Mouse (Mus musculus) urinary bladder, postnatal 14 days (tissue): ENCODE data around the gene Fbxo2.
"Not testable (repeated sequence)": the region's sequence is repeated elsewhere in the genome, so short reads cannot be mapped to it uniquely, and the experiment has no call there.

Experiments used
- DNase-seq: peaks from one replicate; pipeline ENCODE4 v3.0.0; 2021; ENCODE audit warnings: low spot score

The Fbxo2 gene

DNA sequence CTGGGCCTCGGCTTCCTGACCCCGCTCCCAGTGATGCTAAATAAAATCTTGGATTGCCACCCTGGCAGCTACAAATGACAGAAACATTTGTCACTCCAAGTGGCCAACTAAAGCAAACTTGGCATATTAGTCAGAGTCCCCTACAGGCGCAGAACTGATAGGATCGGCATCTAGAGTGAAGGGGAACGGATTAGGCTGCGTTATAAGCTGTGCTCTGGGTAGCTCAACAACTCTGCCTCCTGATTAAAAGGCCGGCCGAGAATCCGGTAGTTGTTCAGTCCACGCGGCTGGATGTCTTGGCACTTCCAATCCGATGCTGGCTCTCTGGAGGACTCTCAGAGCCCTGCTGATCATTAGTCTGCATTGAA lies 14.1 kb downstream of the Fbxo2 start:
- no peak for DNase-seq

DNA sequence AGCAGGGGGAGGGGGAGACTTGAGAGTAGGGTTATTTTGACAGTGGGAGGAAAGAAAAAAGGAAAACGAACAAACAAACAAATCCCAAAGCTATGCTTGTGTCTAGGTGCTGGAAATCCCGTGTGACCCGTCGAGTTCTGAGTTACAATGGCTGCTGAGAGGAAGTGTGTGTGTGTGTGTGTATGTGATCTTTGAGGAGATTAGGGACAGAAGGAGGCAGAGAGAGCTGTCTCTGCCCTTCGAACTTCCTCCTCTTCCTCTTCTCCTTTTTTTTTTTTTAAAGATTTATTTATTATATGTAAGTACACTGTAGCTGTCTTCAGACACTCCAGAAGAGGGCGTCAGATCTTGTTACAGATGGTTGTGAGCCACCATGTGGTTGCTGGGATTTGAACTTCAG lies 16.2 kb downstream of the Fbxo2 start:
- not testable (repeated sequence) for DNase-seq

DNA sequence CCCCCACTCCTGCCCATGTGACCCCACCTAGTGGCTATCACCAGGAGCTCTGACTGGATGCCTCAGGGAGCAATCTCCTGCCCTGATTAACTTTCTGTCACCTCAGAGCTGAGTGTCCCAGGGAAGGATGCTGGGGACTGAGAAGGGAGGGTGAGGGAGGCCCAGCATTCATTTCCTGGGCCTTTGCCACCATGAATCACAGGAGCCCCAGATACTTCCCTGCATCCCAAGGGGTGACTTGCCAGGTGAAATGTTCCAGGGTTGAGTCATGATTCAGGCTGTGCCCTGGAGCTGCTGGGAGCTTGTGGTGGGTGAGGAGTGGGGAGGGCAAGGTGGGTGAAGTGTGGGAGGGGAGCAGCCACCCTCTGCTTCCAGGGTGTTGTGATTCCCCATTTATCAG lies 17.3 kb downstream of the Fbxo2 start:
- DNase-seq: no peak

DNA sequence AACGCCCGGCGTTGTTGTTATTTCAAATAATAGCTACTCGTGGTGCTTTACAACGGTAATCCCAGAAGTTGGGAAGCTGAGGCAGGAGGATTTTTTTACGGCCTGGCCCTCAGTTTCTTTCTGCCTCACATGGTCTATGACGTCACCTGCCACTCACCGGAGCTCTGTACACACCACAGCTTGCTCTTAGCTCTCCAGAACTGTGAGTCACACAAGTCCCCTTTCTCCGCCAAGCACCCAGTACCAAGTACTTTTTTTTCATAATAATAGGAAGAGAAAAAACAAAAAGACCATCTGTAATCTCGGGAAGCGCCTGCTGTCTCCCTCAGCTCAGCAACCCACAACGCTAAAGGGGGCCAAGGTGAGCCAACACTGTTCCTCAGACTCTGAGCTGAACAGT lies 21.1 kb downstream of the Fbxo2 start:
- DNase-seq: no peak

DNA sequence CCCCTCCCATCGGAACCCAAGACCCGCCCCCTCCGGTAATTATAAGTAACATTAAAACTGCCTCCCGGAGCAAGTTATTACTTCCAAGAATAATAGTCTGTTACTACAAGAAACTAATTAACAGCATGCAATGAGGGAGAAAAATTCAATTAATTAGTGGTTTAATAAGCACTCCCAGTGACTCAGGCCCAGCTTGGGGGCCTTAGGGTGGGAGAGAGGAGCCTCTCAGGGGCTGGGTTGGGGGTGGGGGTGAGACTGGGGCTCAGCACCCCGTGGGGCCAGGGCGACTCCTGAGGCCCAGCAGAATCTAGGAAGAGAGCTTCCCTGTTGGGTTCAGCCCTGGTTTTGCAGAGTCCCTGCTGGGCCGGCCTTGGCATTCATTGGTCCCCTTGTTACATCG lies 21.9 kb downstream of the Fbxo2 start:
- DNase-seq: no peak

DNA sequence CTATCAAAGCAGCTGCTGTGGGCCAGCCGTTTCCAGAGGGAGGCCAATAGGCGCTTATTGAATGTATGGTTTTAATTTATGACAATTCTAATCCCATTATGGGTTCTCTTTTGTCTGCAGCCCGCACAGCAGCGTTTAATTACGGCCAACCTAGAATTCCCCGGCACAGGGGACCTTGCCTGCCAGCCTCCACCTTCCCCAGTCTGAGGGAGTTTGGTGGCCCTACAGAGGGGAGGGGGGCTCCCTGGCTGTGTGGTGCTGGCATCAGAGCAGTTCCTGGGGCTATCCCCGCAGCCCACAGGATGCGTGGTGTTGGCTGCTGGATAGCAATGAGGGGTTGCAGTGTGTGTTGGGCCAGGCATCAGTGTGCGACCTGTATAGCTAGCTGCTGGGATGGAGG lies 24.1 kb downstream of the Fbxo2 start:
- DNase-seq: no peak

DNA sequence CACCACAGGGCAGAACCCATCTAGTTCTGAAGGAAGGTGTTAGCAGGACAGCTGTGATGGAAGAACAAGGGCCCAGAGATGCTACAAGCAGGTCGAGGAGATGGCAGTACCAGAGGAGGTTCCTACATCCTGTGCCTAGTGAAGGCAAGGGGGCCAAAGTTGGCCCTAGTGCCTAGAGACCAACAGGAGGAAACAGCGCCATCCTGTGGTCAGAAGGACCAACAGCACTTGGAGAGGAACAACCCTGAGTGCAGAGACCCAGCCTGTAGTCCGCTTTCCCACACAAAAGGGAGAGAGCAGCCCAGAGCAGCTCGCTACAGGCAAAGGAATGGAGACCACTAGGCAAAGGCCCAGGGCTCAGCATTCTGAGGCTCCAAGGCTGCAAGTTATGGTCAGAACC lies 25.4 kb downstream of the Fbxo2 start:
- DNase-seq: no peak

DNA sequence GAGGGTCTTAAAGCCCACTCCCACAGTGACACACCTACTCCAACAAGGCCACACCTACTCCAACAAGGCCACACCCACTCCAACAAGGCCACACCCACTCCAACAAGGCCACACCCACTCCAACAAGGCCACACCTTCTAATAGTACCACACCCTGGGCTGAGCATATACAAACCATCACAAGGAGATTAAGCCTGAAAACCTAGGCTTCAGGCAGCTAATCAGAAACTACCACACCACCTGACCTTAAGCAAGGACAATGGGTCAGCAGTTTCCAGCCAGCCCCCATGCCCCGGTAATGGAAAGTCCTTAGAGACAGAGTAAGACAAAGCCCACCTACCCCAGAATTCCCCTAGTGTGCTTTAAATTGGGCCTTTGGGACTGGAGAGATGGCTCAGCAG lies 28.3 kb downstream of the Fbxo2 start:
- not testable (repeated sequence) for DNase-seq

DNA sequence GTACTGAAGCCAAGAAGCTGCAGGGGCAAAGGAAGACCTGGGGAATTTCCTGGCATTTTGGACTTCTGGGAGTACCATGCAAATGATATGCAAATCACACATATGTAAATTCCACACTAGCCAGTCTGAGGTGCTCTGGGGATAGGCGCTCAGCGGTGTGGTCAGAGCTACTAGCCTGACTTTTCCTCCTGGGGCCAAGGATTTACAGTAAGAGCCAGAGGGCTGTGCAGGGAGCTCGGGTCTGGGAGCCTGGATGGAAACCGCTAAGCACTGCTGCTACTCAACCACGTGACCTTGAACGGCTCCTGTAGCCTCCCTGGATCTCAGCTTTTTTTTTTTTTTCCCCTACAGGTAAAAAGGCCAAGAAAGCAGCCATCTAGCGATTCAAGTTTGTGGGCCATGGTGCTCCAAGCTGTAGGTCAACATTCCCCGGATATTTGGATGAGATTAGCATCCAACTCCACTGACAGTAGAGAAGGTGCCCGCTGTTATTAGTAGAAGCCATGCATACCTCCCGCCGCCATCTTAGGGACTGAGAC lies 32.4 kb downstream of the Fbxo2 start:
- DNase-seq: no peak

DNA sequence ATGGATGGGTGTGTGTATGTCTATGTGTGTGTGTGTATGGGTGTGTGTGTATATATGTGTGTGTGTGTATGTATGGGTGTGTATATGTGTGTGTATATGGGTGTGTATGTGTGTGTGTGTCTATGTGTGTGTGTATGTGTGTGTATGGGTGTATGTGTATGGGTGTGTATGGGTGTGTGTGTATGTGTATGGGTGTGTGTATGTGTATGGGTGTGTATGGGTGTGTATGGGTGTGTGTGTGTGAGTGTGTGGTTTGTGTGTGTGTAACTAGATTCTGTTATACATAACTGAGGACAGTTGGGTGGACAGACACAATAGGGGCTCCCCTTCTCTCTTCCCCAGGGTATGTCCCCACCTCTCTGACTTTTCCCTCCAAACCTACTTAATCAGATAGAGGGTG lies 34.0 kb downstream of the Fbxo2 start:
- DNase-seq: no peak

DNA sequence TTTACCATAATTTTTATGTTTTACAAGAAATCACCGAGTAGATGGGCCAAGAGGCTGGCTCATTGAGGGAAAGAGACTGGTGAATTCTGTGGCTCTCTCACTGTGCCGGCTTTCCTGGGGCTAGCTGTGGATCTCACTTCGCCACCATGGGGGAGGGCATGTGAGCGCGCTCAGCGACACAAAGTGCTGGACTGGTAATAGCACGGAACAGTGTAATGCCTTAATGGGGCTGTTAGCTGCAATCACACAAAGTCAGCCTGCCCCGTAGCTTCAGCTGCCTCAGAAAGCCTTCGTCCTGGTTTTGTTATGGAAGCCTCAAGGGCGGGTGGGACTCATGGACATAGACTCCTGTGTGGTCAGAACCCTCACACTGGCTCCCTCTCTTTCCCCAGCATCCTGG lies 38.3 kb downstream of the Fbxo2 start:
- no peak for DNase-seq

DNA sequence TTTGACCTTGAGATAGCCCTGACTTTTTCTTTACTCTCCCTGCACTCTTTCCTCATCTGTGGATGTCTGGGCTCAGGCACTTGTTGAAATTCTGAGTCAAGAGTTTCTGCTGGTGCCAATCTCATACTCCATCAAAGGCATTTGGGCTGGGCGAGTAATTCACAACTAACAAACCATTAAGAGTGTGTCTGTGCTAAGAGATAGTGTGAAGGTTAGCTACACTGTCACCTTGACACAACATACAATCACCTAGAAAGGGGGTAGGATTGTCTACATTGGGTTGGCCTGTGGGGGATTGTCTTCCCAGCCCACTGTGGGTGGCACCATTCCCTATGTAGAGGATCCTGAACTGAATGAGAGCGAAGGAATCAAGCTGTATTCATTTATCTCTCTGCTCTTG lies 43.1 kb downstream of the Fbxo2 start:
- no peak for DNase-seq

DNA sequence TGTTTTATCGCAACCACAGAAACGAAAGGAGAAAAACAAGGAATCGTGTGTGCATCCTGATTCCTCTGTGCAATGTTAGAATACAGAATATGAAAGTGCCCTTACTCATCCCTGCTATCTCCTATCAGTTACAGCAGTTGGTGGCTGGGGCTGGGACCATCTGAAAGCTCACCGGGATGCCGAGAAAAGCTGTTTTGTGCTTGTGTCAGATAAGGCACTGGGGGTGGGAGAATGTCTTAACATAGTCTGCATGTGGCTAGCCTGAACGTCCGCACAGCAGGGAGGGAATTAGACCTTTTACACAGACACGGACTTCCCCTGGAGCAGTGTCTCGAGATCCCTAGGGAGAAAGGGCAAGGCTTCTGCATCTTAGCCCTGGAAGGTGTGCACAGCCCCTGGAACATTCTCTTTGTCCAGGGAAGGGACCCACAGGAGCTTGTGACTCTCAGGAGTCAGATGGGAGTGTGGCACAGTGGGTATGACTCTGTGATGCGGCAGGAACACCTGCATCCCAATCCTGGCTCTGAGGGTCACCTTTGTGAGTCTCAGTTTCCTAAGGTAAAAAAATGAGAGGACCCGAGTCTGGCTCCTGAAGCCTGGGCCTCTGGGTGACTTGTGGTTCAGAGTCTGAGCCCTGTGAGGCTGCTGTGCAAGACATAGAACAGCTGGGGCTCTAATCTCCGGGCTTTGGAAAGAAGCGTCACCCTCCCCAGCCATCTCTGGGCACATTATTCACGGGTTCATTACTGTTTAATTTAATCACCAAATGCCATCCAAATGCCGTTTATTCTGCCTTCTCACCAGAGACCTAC lies 43.8 kb downstream of the Fbxo2 start:
- DNase-seq: no peak

DNA sequence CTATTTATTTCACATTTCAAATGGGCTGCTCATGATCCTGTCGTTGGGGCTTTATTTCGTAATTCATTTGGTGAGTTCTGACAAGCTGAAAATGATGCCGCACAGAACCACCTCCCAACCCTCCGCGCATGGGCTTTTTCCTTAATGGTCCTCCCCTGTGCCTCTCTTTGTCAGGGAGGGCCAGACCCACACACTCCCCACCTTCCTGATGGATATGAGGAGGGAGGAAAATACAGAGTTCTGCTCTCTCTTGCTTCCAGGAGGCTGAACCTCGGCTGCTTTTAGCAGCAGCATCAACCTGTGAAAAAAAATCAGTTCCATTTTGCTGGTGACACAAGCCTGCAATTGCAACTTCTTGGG lies 44.4 kb downstream of the Fbxo2 start:
- no peak for DNase-seq

DNA sequence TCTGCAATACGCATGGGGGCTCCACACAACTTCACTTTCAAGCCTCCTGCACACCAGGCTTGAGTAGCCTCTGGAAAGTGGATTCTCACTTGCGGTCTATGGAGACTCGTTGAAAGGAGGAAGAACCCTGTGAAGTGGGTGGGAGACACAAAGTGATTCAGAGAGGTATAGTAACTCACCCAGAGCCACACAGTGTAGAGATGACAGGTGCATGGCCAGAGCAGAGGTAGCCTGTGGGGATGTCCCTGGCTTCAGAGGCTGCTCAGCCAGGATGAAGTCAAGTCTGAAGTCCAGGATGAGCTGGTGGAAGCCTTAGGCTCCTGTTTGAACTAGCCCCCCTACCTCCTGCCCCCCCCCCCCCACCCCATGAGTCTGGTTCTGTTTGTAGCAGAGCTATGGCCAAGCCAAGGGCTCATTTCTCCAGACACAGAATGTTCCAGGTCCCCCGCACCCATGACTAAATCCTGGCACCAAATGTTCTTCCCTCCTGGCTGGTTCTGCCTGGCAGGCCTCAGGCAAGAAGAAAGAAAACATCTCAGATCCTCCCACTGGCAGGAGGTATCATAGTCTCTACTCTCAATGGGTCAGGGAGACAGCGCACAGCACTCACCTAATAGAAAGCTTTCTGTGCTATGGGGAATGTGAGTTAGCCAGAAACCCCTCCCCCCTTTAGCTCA lies 54.2 kb downstream of the Fbxo2 start:
- no peak for DNase-seq

DNA sequence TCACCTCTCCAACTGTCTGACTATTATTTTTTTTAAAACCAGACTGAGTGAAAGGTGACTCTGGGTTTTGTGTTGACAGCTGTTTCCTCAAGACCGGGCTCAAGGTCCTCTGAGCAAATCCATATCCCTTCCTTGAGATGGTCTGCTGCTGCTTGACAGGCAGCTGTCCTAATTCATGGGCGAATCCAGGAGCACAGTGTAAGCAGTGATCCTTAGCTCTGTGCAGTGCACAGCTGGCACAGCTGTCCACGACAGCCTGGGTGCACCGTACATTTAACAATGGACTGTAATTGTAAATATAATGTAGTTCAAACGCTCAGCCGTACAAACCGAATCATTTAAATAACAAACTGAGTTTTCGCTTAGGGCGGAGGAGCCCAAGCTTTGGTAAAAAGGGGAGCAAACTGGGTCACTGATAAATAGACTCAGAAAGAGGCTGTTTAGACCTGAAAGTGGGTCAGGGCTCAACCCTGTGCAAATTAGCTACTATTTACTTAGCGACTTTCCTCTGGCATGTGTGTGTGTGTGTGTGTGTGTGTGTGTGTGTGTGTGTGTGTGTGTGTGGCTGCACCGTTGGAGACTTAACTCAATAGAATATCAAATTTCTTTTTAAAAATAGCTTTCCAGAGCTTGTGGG lies 55.0 kb downstream of the Fbxo2 start:
- no peak for DNase-seq
